Mouse (Mus musculus): ENCODE measurements around the gene Gm20715.
"Not testable (repeated sequence)": the region's sequence is repeated elsewhere in the genome, so short reads cannot be mapped to it uniquely, and the experiment has no call there.

DNA sequence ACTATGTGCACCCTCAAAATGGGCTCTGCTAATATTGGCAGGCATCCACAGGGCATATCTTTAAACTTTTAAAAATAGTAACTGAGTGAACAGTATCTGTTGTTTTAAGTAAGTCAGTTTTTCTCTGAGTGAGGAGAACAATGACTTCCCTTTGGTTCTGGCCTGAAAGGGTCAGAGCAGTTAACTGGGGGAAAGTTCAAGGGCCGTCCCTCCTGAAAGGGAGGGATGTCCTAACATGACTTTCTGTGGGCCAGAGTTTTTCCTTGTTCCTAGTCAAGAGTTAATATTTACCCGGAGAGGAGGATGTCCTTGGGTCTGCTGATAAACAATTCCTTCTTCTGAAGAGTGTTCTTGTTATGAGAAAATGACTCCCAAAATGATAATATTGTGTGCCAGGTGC lies 67.6 kb downstream of the Gm20715 start:
- TF ChIP-seq CTCF, EP300 (IDR thresholded peaks at IDR 0.05; ENCODE audit: low read depth): not testable (repeated sequence)

Measured in liver, embryonic 14.5 days (tissue).